Mouse (Mus musculus) heart, embryonic 15.5 days (tissue): ENCODE results near the gene Papss2. TPM values are rescaled to one million over a fixed set of nuclear protein-coding genes. Genes with fewer than 3 reads are reported as not detected.
"Not testable (repeated sequence)": the region's sequence is repeated elsewhere in the genome, so short reads cannot be mapped to it uniquely, and the experiment has no call there.

Experiments
- ATAC-seq: fragments of 200-750 bp; cut with Nextera tagmentation; replicated peaks from 2 replicates; pipeline ENCODE4 v1.8.0; 2017; ENCODE audit warnings: low read depth, moderate TSS enrichment; ENCODE audit not compliant: insufficient number of reproducible peaks, insufficient read depth, low FRiP score
- H3K27ac ChIP-seq: fragments of 300-500 bp; sonication (generic); 2 replicates; pipeline ENCODE4 v1.5.1; 2015; ENCODE audit warnings: mild to moderate bottlenecking, inconsistent platforms
- H3K27me3 ChIP-seq: fragments of 300-500 bp; sonication (generic); 2 replicates; pipeline ENCODE4 v1.6.1; 2015; ENCODE audit warnings: inconsistent platforms
- H3K36me3 ChIP-seq: fragments of 300-500 bp; sonication (generic); 2 replicates; pipeline ENCODE4 v1.6.1; 2015; ENCODE audit warnings: mild to moderate bottlenecking, inconsistent platforms
- H3K4me1 ChIP-seq: fragments of 300-500 bp; sonication (generic); replicated peaks from 2 replicates; pipeline ENCODE4 v1.6.1; 2015; ENCODE audit warnings: inconsistent platforms
- H3K4me2 ChIP-seq: fragments of 300-500 bp; sonication (generic); 2 replicates; pipeline ENCODE4 v1.6.1; 2015; ENCODE audit warnings: inconsistent platforms, mild to moderate bottlenecking, moderate library complexity
- H3K4me3 ChIP-seq: fragments of 300-500 bp; sonication (generic); 2 replicates; pipeline ENCODE4 v1.5.1; 2015; ENCODE audit warnings: mild to moderate bottlenecking, inconsistent platforms
- H3K9ac ChIP-seq: fragments of 300-500 bp; sonication (generic); 2 replicates; pipeline ENCODE4 v1.6.1; 2015; ENCODE audit warnings: mild to moderate bottlenecking, inconsistent platforms
- H3K9me3 ChIP-seq: fragments of 300-500 bp; sonication (generic); replicated peaks from 2 replicates; pipeline ENCODE4 v1.6.1; 2016; ENCODE audit warnings: inconsistent platforms
- WGBS: fragments of 180-500 bp; shearing (Covaris S2); methylation state at CpG from one replicate; pipeline ENCODE4 v1.1.7; 2015; ENCODE audit warnings: mixed read lengths; 5-methylcytosine and 5-hydroxymethylcytosine counted together
- polyA plus RNA-seq: library from polyadenylated mRNA; unstranded; fragments of >200 nt; fragmentation: Nextera tagmentation; extraction: Ambion mirVana; gene quantifications from 2 replicates; pipeline ENCODE4 v1.2.1, GENCODE M21; 2015

The Papss2 gene
- polyA plus RNA-seq, 1 experiment from 2014 or later = 6.7 TPM

DNA sequence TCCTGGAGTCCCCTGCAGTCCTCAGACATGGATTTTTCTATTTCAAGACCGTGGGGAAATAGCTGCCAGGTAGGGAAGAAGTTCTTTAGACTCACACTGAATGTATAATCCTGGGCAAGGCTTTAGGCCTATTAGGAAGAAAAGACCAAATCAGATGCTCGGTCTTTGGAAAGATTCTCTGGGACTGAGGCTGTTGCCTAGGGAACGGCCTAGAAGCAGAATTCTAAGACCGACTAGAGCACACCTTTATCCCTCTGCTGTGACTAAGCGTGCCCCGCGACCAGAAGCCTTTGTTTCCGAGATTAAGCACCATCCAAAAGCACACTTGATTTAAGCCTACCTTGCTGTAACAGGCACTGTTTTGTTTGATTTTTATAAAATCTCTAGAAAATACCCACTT lies 46.4 kb downstream of the Papss2 start:
- H3K9me3 ChIP-seq = no peaks in the 10 kb centered on the region
- H3K36me3 ChIP-seq = peaks cover 5% of the 10 kb centered on the region; the same call in 1 of the 2 replicates
- H3K9ac ChIP-seq = no peak overlapping the region
- H3K27me3 ChIP-seq = no peaks in the 10 kb centered on the region
- peaks cover 13% of the 10 kb centered on the region for H3K4me1 ChIP-seq
- WGBS = 86% methylated on average over 8 of the region's 8 CpGs
- ATAC-seq = no peak
- no peak overlapping the region for H3K27ac ChIP-seq
- no peak overlapping the region for H3K4me3 ChIP-seq
- H3K4me2 ChIP-seq = no peak overlapping the region

DNA sequence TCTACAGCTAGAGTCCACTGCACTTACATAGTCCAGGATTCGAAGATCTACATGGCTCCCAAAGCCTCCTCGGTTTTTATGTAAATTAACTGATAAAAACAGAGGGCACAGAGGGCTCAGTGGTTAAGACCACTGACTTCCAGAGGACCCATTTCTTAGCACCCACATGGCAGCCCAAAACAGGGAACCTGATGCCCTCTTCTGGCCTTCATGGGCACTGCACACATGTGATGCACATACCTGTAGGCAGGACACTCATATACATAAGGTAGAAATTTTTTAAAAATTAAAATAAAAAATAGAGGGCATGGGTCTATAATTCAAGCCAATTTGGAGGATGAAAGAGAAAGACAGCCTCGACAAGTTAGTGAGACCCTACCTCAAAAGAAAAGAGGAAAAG lies 48.1 kb downstream of the Papss2 start:
- Histone ChIP-seq H3K36me3 (peaks cover 5% of the 10 kb centered on the region; the same call in 1 of the 2 replicates), H3K27ac (no peak overlapping the region), H3K27me3 (no peaks in the 10 kb centered on the region), H3K4me3 (no peak overlapping the region), H3K9me3 (no peaks in the 10 kb centered on the region), H3K4me1 (peaks cover 5% of the 10 kb centered on the region), H3K4me2 (no peak overlapping the region), H3K9ac (no peak overlapping the region)
- ATAC-seq = no peak
- 85% methylated on average over 3 of the region's 3 CpGs for WGBS

DNA sequence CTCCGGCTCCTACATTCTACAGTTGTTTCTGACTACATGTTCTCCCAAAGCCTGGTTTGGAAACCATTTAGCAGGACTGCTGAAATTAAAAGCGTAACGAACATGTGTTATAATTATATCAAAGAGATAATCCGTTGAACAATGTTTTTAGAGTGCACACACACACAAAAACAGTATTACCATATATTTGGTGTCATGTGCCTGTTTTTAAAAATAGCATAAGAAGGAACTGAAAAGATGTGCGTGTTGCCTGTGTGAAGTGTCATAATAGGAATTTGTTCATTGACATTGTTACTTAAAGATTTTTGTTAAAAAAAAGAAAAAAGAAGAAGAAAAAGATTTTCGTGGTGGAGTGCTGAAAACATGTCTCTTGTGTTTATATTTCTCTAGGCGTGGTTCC lies 50.3 kb downstream of the Papss2 start:
- Histone ChIP-seq H3K9me3 (no peaks in the 10 kb centered on the region), H3K9ac (no peak overlapping the region), H3K27ac (no peak overlapping the region), H3K27me3 (no peaks in the 10 kb centered on the region), H3K4me3 (no peak overlapping the region), H3K4me1 (peaks cover 5% of the 10 kb centered on the region), H3K4me2 (no peak overlapping the region), H3K36me3 (peaks cover 5% of the 10 kb centered on the region; the same call in 1 of the 2 replicates)
- WGBS = 87% methylated on average over 7 of the region's 7 CpGs
- no peak for ATAC-seq

DNA sequence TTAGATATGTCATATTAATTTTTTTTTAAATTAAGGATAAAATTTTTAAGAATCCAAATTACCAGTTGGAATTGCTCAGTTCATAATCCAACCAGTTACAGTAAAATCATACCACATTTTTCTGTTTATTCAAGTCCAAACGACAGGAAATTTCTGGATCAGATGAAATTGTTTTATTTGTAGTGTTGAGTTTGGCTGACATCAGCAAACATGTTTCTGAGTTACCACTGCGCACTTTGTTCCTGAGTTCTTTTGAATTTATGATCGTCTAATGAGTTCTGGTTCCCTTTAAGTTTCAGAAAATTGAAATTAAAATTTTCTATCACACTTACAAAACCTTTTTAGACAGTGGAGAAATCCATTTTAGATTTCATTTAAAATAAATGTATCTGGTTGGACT lies 50.8 kb downstream of the Papss2 start:
- no peak overlapping the region for H3K4me3 ChIP-seq
- no peak overlapping the region for H3K27ac ChIP-seq
- no peak overlapping the region for H3K9ac ChIP-seq
- peaks cover 5% of the 10 kb centered on the region; the same call in 1 of the 2 replicates for H3K36me3 ChIP-seq
- ATAC-seq = no peak
- no peaks in the 10 kb centered on the region for H3K9me3 ChIP-seq
- H3K27me3 ChIP-seq = no peaks in the 10 kb centered on the region
- no peak overlapping the region for H3K4me2 ChIP-seq
- peaks cover 5% of the 10 kb centered on the region for H3K4me1 ChIP-seq
- 83% methylated on average over 3 of the region's 3 CpGs for WGBS

DNA sequence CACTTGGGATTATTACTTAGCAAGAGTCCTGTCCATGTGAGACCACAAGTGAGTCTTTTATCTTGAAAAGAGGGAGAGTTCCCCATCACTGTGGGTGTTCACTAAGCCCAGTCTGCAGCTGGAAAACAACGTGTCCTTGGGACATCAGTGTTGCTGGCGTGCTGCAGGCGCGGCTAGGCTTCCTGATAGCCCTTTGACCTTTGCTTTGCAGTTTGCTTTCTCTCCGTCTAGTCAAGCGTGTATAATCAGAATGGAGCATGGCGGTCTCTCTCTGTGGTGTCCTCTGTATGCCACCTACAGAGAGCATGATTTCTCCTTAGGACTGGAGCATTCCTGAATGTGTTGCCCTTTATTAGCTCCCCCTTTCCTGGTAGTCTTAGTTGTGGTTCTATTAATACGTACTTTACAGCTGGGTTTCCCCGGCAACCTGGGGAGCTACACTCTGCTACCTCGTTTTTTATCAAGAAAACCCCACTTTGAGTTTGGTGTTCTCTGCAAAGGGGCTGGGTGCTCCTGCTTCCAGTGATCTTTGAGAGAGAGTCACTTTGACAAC lies 52.5 kb downstream of the Papss2 start:
- H3K27me3 ChIP-seq = no peaks in the 10 kb centered on the region
- H3K36me3 ChIP-seq = peaks cover 5% of the 10 kb centered on the region; the same call in 1 of the 2 replicates
- no peak overlapping the region for H3K4me3 ChIP-seq
- H3K4me1 ChIP-seq = peaks cover 7% of the 10 kb centered on the region
- 35% methylated on average over 10 of the region's 10 CpGs for WGBS
- H3K27ac ChIP-seq = no peak overlapping the region
- ATAC-seq = no peak
- H3K9me3 ChIP-seq = no peaks in the 10 kb centered on the region
- no peak overlapping the region for H3K9ac ChIP-seq
- H3K4me2 ChIP-seq = 0 out of 2 replicates have a peak overlapping the region, but pooled peaks have one; percentile 6

DNA sequence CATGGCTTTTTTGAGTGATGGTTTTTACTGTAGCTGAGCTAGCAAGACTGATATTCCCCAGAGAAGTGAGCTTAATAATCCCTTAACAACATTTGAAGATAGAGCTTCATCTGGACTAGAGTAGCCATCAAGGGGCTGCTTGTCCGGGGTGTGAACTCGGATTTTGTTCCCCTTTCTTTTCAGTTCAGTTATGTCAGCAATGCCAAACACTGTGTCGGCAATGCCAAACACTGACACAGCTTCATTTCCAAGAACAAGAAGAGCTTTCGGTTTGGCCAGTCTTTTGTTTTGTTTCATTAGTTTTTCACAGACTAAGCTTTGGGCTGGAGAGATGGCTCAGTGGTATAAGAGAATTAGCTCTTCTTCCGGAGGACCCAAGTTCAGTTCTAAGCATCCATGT lies 55.5 kb downstream of the Papss2 start:
- Histone ChIP-seq H3K4me2 (no peak overlapping the region), H3K4me3 (no peak overlapping the region), H3K36me3 (no peaks in the 10 kb centered on the region), H3K9me3 (no peaks in the 10 kb centered on the region), H3K27me3 (no peaks in the 10 kb centered on the region), H3K27ac (no peak overlapping the region), H3K9ac (no peak overlapping the region), H3K4me1 (peaks cover 8% of the 10 kb centered on the region)
- WGBS = 83% methylated on average over 5 of the region's 5 CpGs
- no peak for ATAC-seq

DNA sequence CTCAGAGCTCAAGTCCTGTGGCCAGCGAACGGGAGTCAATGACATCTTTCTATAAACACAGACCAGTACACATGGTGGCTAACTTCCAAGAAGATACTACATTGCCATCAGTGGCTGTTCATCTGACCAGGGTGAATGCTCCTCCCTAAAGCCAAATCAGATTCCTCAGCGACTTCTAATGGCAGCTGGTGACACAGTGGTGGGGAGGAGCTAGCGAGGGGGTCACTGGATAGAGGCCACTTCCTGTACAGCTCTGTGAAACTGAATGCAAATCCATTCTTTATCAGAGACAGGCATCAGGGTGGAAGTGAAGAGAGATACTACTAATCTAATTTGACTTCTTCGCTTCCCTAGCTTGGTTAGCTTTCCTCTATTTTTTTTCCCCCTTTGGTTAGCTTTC lies 57.5 kb downstream of the Papss2 start:
- no peaks in the 10 kb centered on the region for H3K36me3 ChIP-seq
- no peaks in the 10 kb centered on the region for H3K9me3 ChIP-seq
- H3K27me3 ChIP-seq = no peaks in the 10 kb centered on the region
- H3K4me3 ChIP-seq = no peak overlapping the region
- peaks cover 4% of the 10 kb centered on the region for H3K4me1 ChIP-seq
- no peak overlapping the region for H3K9ac ChIP-seq
- H3K27ac ChIP-seq = no peak overlapping the region
- H3K4me2 ChIP-seq = no peak overlapping the region
- WGBS = 74% methylated on average over 5 of the region's 5 CpGs
- no peak for ATAC-seq

DNA sequence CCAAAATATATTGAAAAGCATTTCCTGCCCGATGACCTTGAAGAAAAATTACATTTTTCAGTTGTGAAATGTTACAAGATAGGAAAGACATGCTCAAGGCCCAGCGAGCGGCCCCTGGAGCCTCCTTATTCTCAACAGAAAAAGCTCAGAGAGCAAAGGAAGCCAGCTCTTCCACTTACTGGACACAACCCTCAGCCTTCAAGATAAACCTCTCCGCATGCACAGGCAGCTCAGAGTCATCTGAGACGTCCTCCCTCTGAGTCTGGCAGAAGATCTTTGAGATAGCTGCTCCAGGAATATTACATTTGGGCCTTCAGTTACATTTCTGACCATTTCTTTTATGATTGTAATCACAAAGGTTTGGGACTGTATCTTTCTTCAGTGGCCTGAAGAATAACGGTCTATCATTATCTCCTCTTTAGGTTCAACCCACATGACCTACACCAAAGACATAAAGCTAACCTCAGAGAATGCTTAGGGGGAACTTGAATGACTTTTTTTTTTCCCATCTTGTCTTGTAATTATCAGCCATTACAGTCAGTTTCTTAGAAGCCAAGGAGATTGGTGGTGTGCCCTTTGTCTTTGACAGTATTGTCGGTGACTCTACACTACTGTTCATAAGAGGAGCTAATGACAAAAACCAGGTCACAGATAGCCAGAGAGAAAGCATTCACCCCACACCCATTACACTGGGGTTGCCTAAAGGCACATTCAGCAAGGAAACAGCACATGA lies 58.2 kb downstream of the Papss2 start:
- H3K4me3 ChIP-seq = no peak overlapping the region
- ATAC-seq = no peak
- no peaks in the 10 kb centered on the region for H3K27me3 ChIP-seq
- H3K9me3 ChIP-seq = no peaks in the 10 kb centered on the region
- no peaks in the 10 kb centered on the region for H3K36me3 ChIP-seq
- H3K4me2 ChIP-seq = no peak overlapping the region
- no peak overlapping the region for H3K9ac ChIP-seq
- no peak overlapping the region for H3K27ac ChIP-seq
- WGBS = 61% methylated on average over 7 of the region's 7 CpGs
- 0 out of 2 replicates have a peak, but pooled peaks cover 3% of the 10 kb centered on the region for H3K4me1 ChIP-seq

DNA sequence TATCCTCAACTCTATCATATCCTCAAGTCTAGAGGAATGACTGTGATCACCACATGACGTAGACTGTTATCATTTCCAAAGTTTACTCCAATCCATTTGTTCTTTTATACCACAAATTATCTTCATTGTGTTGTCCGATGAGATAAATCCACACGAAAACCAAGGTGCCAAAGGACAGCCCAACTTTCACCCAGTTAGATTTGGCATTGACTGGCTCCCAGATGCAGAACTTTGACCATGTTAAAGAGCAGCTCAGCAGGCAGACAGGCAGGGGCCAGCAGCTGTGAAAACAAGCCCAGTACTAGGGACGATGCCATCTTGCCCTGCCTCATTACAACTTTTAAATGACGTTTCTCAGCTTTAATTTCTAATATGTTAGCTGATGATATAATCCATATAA lies 63.8 kb downstream of the Papss2 start:
- no peaks in the 10 kb centered on the region for H3K9me3 ChIP-seq
- no peak overlapping the region for H3K4me2 ChIP-seq
- H3K27ac ChIP-seq = no peak overlapping the region
- no peak overlapping the region for H3K9ac ChIP-seq
- no peak overlapping the region for H3K4me3 ChIP-seq
- no peak for ATAC-seq
- 72% methylated on average over 5 of the region's 5 CpGs for WGBS
- H3K36me3 ChIP-seq = no peaks in the 10 kb centered on the region
- no peaks in the 10 kb centered on the region for H3K4me1 ChIP-seq
- no peaks in the 10 kb centered on the region for H3K27me3 ChIP-seq

DNA sequence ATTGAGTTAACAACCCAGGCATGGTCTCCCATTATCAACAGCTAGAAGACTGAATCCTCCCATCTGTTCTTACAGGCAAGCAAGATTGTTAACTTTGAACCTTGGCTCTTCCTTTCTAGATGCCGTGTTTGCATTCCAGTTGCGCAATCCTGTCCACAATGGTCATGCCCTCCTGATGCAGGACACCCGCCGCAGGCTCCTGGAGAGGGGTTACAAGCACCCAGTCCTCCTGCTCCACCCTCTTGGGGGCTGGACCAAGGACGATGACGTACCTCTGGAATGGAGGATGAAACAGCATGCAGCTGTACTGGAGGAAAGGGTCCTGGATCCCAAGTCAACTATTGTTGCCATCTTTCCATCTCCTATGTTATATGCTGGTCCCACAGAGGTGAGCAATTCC lies 67.3 kb downstream of the Papss2 start:
- Histone ChIP-seq H3K4me2 (no peak overlapping the region), H3K27ac (no peak overlapping the region), H3K9me3 (no peaks in the 10 kb centered on the region), H3K4me3 (no peak overlapping the region), H3K27me3 (no peaks in the 10 kb centered on the region), H3K36me3 (no peaks in the 10 kb centered on the region), H3K4me1 (no peaks in the 10 kb centered on the region), H3K9ac (no peak overlapping the region)
- no peak for ATAC-seq
- WGBS = 86% methylated on average over 6 of the region's 6 CpGs

DNA sequence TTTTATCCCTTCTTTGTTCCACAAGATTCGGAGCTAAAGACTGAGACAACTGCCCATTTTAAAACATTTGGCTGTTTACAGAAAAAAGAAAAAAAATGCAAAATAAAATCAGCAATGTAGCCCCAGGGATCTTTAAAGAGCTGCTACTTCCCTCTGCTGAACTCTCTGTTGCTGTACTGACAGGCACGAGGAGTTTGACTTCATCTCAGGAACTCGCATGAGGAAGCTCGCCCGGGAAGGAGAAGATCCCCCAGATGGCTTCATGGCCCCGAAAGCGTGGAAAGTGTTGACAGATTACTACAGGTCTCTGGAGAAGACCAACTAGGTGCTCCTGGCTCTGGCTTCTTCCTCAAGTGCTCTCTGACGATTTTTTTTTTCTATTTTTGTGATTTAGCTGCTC lies 69.7 kb downstream of the Papss2 start:
- H3K9ac ChIP-seq = no peak overlapping the region
- no peak overlapping the region for H3K27ac ChIP-seq
- no peaks in the 10 kb centered on the region for H3K27me3 ChIP-seq
- no peaks in the 10 kb centered on the region for H3K4me1 ChIP-seq
- no peak for ATAC-seq
- no peak overlapping the region for H3K4me2 ChIP-seq
- H3K9me3 ChIP-seq = no peaks in the 10 kb centered on the region
- WGBS = 59% methylated on average over 8 of the region's 8 CpGs
- H3K4me3 ChIP-seq = no peak overlapping the region
- no peaks in the 10 kb centered on the region for H3K36me3 ChIP-seq

DNA sequence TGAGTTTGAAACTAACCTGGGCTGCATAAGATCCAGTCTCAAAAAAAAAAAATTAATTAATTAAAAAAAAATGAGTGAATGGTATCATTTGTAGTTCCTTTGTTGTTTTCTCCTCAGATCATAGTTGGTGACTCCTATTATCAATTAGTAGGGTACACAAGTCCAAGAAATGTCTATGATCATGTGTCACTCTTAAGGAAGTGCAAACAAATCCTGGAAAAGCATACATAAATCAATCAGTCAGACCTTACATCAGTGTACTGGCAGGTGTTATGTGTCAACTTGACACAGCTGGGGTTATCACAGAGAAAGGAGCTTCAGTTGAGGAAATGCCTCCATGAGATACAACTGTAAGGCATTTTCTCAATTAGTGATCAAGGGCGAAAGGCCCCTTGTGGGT lies 72.2 kb downstream of the Papss2 start:
- H3K4me1 ChIP-seq, H3K27me3 ChIP-seq, H3K9me3 ChIP-seq, H3K27ac ChIP-seq, H3K4me2 ChIP-seq, H3K9ac ChIP-seq, ATAC-seq, H3K4me3 ChIP-seq: not testable (repeated sequence)
- H3K36me3 ChIP-seq = peaks cover 13% of the 10 kb centered on the region
- WGBS = 88% methylated on average over 1 of the region's 1 CpGs
